Mouse (Mus musculus) stomach, postnatal 0 days (tissue): ENCODE data around the gene Dytn. TPM values are rescaled to one million over a fixed set of nuclear protein-coding genes. Genes with fewer than 3 reads are reported as not detected.

Experiments used
- ATAC-seq: fragments of 200-750 bp; cut with Nextera tagmentation; 2 replicates; pipeline ENCODE4 v1.8.0; 2017; ENCODE audit not compliant: low FRiP score, low TSS enrichment
- DNase-seq: peaks from one replicate; pipeline ENCODE4 v3.0.0-alpha.2; 2016; ENCODE audit warnings: low spot score
- H3K27ac ChIP-seq: fragments of 300-500 bp; sonication (generic); replicated peaks from 2 replicates; pipeline ENCODE4 v1.5.1; 2014; ENCODE audit warnings: mild to moderate bottlenecking, control low read depth
- H3K27me3 ChIP-seq: fragments of 300-500 bp; sonication (generic); 2 replicates; pipeline ENCODE4 v1.6.1; 2014; ENCODE audit warnings: low read length; ENCODE audit not compliant: control insufficient read depth, insufficient read depth
- H3K36me3 ChIP-seq: fragments of 300-500 bp; sonication (generic); 2 replicates; pipeline ENCODE4 v1.6.1; 2014; ENCODE audit warnings: low read length, mixed read lengths; ENCODE audit not compliant: control insufficient read depth, insufficient read depth
- H3K4me1 ChIP-seq: fragments of 300-500 bp; sonication (generic); replicated peaks from 2 replicates; pipeline ENCODE4 v1.6.1; 2014; ENCODE audit warnings: antibody characterized with exemption; ENCODE audit not compliant: control insufficient read depth, insufficient read depth
- H3K4me2 ChIP-seq: fragments of 300-500 bp; sonication (generic); replicated peaks from 2 replicates; pipeline ENCODE4 v1.6.1; 2014; ENCODE audit warnings: low read depth, mild to moderate bottlenecking, control low read depth, moderate library complexity
- H3K4me3 ChIP-seq: fragments of 300-500 bp; sonication (generic); 2 replicates; pipeline ENCODE4 v1.5.1; 2014; ENCODE audit warnings: low read depth, low read length, control low read depth
- H3K9ac ChIP-seq: fragments of 300-500 bp; sonication (generic); 2 replicates; pipeline ENCODE4 v1.6.1; 2014; ENCODE audit warnings: mild to moderate bottlenecking, low read length, control low read depth, mixed read lengths
- H3K9me3 ChIP-seq: fragments of 300-500 bp; sonication (generic); 2 replicates; pipeline ENCODE4 v1.6.1; 2016; ENCODE audit warnings: low read length; ENCODE audit not compliant: control insufficient read depth
- CTCF ChIP-seq: IDR thresholded peaks from 2 replicates; pipeline ENCODE4 v1.5.1; 2016; ENCODE audit warnings: antibody characterized with exemption, low read depth, mild to moderate bottlenecking, moderate library complexity
- EP300 ChIP-seq: optimal IDR thresholded peaks from 2 replicates; pipeline ENCODE3; 2016; ENCODE audit warnings: antibody characterized with exemption
- WGBS: fragments of 180-500 bp; shearing (Covaris S2); extraction: QIAGEN DNeasy Blood & Tissue Kit; methylation state at CpG from one replicate; pipeline ENCODE4 v1.1.7; 2014; 5-methylcytosine and 5-hydroxymethylcytosine counted together
- polyA plus RNA-seq: library from polyadenylated mRNA; unstranded; fragments of >200 nt; fragmentation: Nextera tagmentation; extraction: Ambion mirVana; gene quantifications from 2 replicates; pipeline ENCODE4 v1.2.1, GENCODE M21; 2015

The Dytn gene
- polyA plus RNA-seq, 1 experiment from 2014 or later = not detected

GRCm38 (mm10) chr1:63573432-63573831 is 113.3 kb downstream of the Dytn start:
- TF ChIP-seq EP300 (no peak), CTCF (no peak)
- H3K4me3 ChIP-seq = no peak overlapping the region
- H3K27ac ChIP-seq = no peak overlapping the region
- ATAC-seq (no peak), DNase-seq (no peak)
- H3K4me2 ChIP-seq = no peak overlapping the region
- H3K9me3 ChIP-seq = no peaks in the 10 kb centered on the region
- H3K27me3 ChIP-seq = no peaks in the 10 kb centered on the region
- no peak overlapping the region for H3K9ac ChIP-seq
- no peaks in the 10 kb centered on the region for H3K36me3 ChIP-seq
- WGBS = 63% methylated on average over 6 of the region's 6 CpGs
- H3K4me1 ChIP-seq = no peaks in the 10 kb centered on the region

Other genes with a start within 250 kb of the Dytn start
- 2.6 and 3.1 TPM in 2 replicates for gene Adam23, start 241.0 kb downstream of the Dytn start, polyA plus RNA-seq
- not detected in 2 replicates for gene Gm39653, start 71.0 kb downstream of the Dytn start, polyA plus RNA-seq
- gene Mdh1b, start 43.4 kb upstream of the Dytn start, polyA plus RNA-seq = 0.05 TPM in 1 of 2 replicates, not detected in the other
- gene Fastkd2, start 43.7 kb upstream of the Dytn start, polyA plus RNA-seq = 24.8 and 24.9 TPM in 2 replicates
- gene 4933402D24Rik, start 82.3 kb upstream of the Dytn start, polyA plus RNA-seq = not detected in 2 replicates